Comparison of ENCODE assay signal across 14 mouse cellular contexts in the genomic region with DNA sequence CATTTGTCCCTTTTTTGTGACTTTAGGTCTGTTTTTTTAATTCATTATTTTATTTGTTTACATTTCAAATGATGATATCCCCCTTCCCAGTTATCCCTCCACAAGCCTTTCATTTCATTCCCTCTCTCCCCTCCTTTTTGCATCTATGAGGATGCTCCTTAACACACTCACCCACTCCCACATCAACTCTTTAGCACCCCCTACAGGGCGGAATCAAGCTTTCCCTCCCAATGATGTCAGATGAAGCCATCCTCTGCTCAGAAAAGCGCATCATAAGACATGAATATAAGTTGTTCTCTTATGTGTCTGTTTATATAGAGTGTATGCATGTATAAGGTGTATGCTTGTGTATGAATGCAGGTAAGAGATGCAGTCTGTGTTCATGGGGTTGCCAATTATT.
DNase-seq lines count a peak whose midpoint lies in the region; ATAC-seq lines count a peak whose summit lies in the region.
"Had no signal": no experiment of that assay in that cellular context is flagged by ENCODE, and none has a peak within 500 bp of the region (broad histone marks: within the 10 kb centered on the region; RNA-seq: fewer than 3 reads in every experiment).

No protein-coding gene starts in this region.

- no peak overlapping the region for H3K27ac ChIP-seq in forebrain, embryonic 14.5 days (ENCODE audit: low read depth, low read length)
- no peak overlapping the region for H3K27ac ChIP-seq in forebrain, embryonic 13.5 days
- no peak overlapping the region for H3K27ac ChIP-seq in midbrain, embryonic 14.5 days (replicated peaks; ENCODE audit: low read depth, low read length)
- H3K27ac ChIP-seq in midbrain, embryonic 10.5 days (replicated peaks) = no peak overlapping the region
- H3K27ac ChIP-seq: liver, embryonic 15.5 days had no signal

- no peaks in the 10 kb centered on the region for H3K36me3 ChIP-seq in forebrain, embryonic 14.5 days (ENCODE audit: control insufficient read depth, insufficient read depth, low read length)
- no peaks in the 10 kb centered on the region for H3K36me3 ChIP-seq in forebrain, embryonic 13.5 days (ENCODE audit: poor library complexity, severe bottlenecking)
- H3K36me3 ChIP-seq in midbrain, embryonic 14.5 days (ENCODE audit: control insufficient read depth, insufficient read depth, low read length) = no peaks in the 10 kb centered on the region
- no peaks in the 10 kb centered on the region for H3K36me3 ChIP-seq in midbrain, embryonic 10.5 days
- H3K36me3 ChIP-seq: liver, embryonic 15.5 days had no signal

- peak; percentile 2 for DNase-seq in forebrain, embryonic 14.5 days (ENCODE audit: low spot score)
- DNase-seq in midbrain, embryonic 14.5 days = peak; percentile 7
- DNase-seq in midbrain, embryonic 10.5 days (ENCODE audit: low spot score) = no peak
- peak; percentile 43 for DNase-seq in R1 (ENCODE audit: low read depth, low spot score)
- DNase-seq in retina, embryonic 14.5 days (ENCODE audit: low spot score) = peak; percentile 10
- DNase-seq in frontal cortex, postnatal 25 days (ENCODE audit: low spot score in 2 of 2) = no peak
- no peak for DNase-seq in ovary, postnatal 36 days (ENCODE audit: low spot score)
- DNase-seq: heart, postnatal 10 days; kidney, adult 11 months; layer of hippocampus, adult 9-11 months; lung, postnatal 4 days; thymus, postnatal 25 days had no signal

- H3K9me3 ChIP-seq in forebrain, embryonic 14.5 days (replicated peaks; ENCODE audit: control insufficient read depth, low read length) = no peaks in the 10 kb centered on the region
- no peaks in the 10 kb centered on the region for H3K9me3 ChIP-seq in forebrain, embryonic 13.5 days (replicated peaks)
- no peaks in the 10 kb centered on the region for H3K9me3 ChIP-seq in midbrain, embryonic 14.5 days (ENCODE audit: control insufficient read depth, low read length)
- no peaks in the 10 kb centered on the region for H3K9me3 ChIP-seq in midbrain, embryonic 10.5 days (replicated peaks)
- H3K9me3 ChIP-seq: liver, embryonic 15.5 days had no signal

- 48% methylated on average over 2 of the region's 2 CpGs for WGBS in forebrain, embryonic 14.5 days
- WGBS in forebrain, embryonic 13.5 days = 48% methylated on average over 2 of the region's 2 CpGs
- WGBS in midbrain, embryonic 14.5 days = 47% methylated on average over 2 of the region's 2 CpGs
- WGBS in midbrain, embryonic 10.5 days = 39% methylated on average over 2 of the region's 2 CpGs

- no peaks in the 10 kb centered on the region for H3K27me3 ChIP-seq in forebrain, embryonic 14.5 days (replicated peaks; ENCODE audit: control insufficient read depth, insufficient read depth, low read length)
- H3K27me3 ChIP-seq in forebrain, embryonic 13.5 days = no peaks in the 10 kb centered on the region
- H3K27me3 ChIP-seq in midbrain, embryonic 14.5 days (ENCODE audit: control insufficient read depth, insufficient read depth, low read length) = no peaks in the 10 kb centered on the region
- no peaks in the 10 kb centered on the region for H3K27me3 ChIP-seq in midbrain, embryonic 10.5 days (ENCODE audit: low read depth, poor library complexity, severe bottlenecking)
- H3K27me3 ChIP-seq: liver, embryonic 15.5 days had no signal

- H3K9ac ChIP-seq in forebrain, embryonic 14.5 days (ENCODE audit: low read length) = no peak overlapping the region
- no peak overlapping the region for H3K9ac ChIP-seq in forebrain, embryonic 13.5 days
- H3K9ac ChIP-seq in midbrain, embryonic 14.5 days (replicated peaks; ENCODE audit: low read length) = no peak overlapping the region
- H3K9ac ChIP-seq: liver, embryonic 15.5 days had no signal

- no peak overlapping the region for H3K4me2 ChIP-seq in forebrain, embryonic 14.5 days (ENCODE audit: low read length)
- no peak overlapping the region for H3K4me2 ChIP-seq in forebrain, embryonic 13.5 days
- no peak overlapping the region for H3K4me2 ChIP-seq in midbrain, embryonic 14.5 days (ENCODE audit: low read length)
- H3K4me2 ChIP-seq: liver, embryonic 15.5 days had no signal

- no peak for ATAC-seq in forebrain, embryonic 14.5 days
- ATAC-seq in forebrain, embryonic 13.5 days = no peak
- no peak for ATAC-seq in midbrain, embryonic 14.5 days (ENCODE audit: low FRiP score, low TSS enrichment)

- H3K4me3 ChIP-seq in forebrain, embryonic 14.5 days (ENCODE audit: low read depth, low read length) = no peak overlapping the region
- H3K4me3 ChIP-seq in forebrain, embryonic 13.5 days = no peak overlapping the region
- H3K4me3 ChIP-seq in midbrain, embryonic 14.5 days (replicated peaks; ENCODE audit: low read depth, low read length) = no peak overlapping the region
- no peak overlapping the region for H3K4me3 ChIP-seq in midbrain, embryonic 10.5 days
- H3K4me3 ChIP-seq: liver, embryonic 15.5 days had no signal

- H3K4me1 ChIP-seq in forebrain, embryonic 14.5 days (ENCODE audit: control insufficient read depth, insufficient read depth, low read length) = no peaks in the 10 kb centered on the region
- no peaks in the 10 kb centered on the region for H3K4me1 ChIP-seq in forebrain, embryonic 13.5 days
- H3K4me1 ChIP-seq in midbrain, embryonic 14.5 days (ENCODE audit: control insufficient read depth, insufficient read depth, low read length) = no peaks in the 10 kb centered on the region
- H3K4me1 ChIP-seq in midbrain, embryonic 10.5 days = no peaks in the 10 kb centered on the region
- H3K4me1 ChIP-seq: liver, embryonic 15.5 days had no signal

Comparison
In these comparisons a context has a peak if more than half of its experiments do, and no peak if none do; other contexts are left out.
1. DNase-seq: peak in forebrain, embryonic 14.5 days (single experiment), midbrain, embryonic 14.5 days (single experiment), R1 (single experiment) and retina, embryonic 14.5 days (single experiment); none in midbrain, embryonic 10.5 days (single experiment), frontal cortex, postnatal 25 days (0 of 2) and ovary, postnatal 36 days (single experiment).